Mouse (Mus musculus) ES-E14 (cell line): ENCODE measurements at regions not wholly inside any gene's neighbourhood (a gene's known extent, or its start where the extent isn't known, plus 50 kb on each side); places are given as distances from the start of the nearest gene placed in this dataset.

Experiments
- DNase-seq: peaks from one replicate; pipeline ENCODE4 v3.0.0-alpha.2; 2013; ENCODE audit warnings: low read depth, low spot score
- H3K27ac ChIP-seq: 2 replicates; pipeline ENCODE4 v1.5.1; 2012; ENCODE audit warnings: low read depth, mild to moderate bottlenecking, low read length, moderate library complexity, mixed read lengths; ENCODE audit not compliant: poor library complexity, insufficient read depth, severe bottlenecking
- H3K36me3 ChIP-seq: 2 replicates; pipeline ENCODE4 v1.6.1; 2012; ENCODE audit warnings: mild to moderate bottlenecking, low read length, moderate library complexity, mixed read lengths; ENCODE audit not compliant: control insufficient read depth, poor library complexity, insufficient read depth, severe bottlenecking
- H3K4me1 ChIP-seq, 2 experiments: fragments of 150-350 bp in 1 of 2; sonication (generic) in 1 of 2; 2 replicates each; pipeline ENCODE4 v1.6.1; 2012; ENCODE audit warnings: low read length in 2 of 2, mild to moderate bottlenecking in 1 of 2, mixed read lengths in 1 of 2; ENCODE audit not compliant: control insufficient read depth in 2 of 2, insufficient read depth in 2 of 2, poor library complexity in 1 of 2
- H3K4me3 ChIP-seq, 2 experiments: fragments of 150-350 bp in 1 of 2; sonication (generic) in 1 of 2; 2 replicates each; pipeline ENCODE4 v1.5.1; 2012; ENCODE audit warnings: low read length in 2 of 2, low read depth in 1 of 2, mild to moderate bottlenecking in 1 of 2, mixed read lengths in 1 of 2; ENCODE audit not compliant: insufficient read depth in 1 of 2, poor library complexity in 1 of 2, severe bottlenecking in 1 of 2
- H3K9ac ChIP-seq: 2 replicates; pipeline ENCODE4 v1.6.1; 2012; ENCODE audit warnings: low read depth, mild to moderate bottlenecking, low read length, mixed read lengths; ENCODE audit not compliant: poor library complexity, insufficient read depth, severe bottlenecking
- H3K9me3 ChIP-seq: fragments of 150-350 bp; sonication (generic); 2 replicates; pipeline ENCODE4 v1.6.1; 2012; ENCODE audit warnings: low read depth, mild to moderate bottlenecking, low read length; ENCODE audit not compliant: control insufficient read depth, insufficient read depth
- CHD2 ChIP-seq: IDR thresholded peaks from 2 replicates; pipeline ENCODE4 v1.6.1; 2014; ENCODE audit warnings: mild to moderate bottlenecking, low read depth, low read length, inconsistent platforms
- HCFC1 ChIP-seq: IDR thresholded peaks from 2 replicates; pipeline ENCODE4 v1.6.1; 2012; ENCODE audit warnings: low read length, inconsistent platforms, borderline replicate concordance; ENCODE audit not compliant: insufficient read depth
- MAFK ChIP-seq: IDR thresholded peaks from 2 replicates; pipeline ENCODE4 v1.6.1; 2014; ENCODE audit warnings: mild to moderate bottlenecking, low read depth, low read length, inconsistent platforms; ENCODE audit not compliant: insufficient read depth
- ZC3H11A ChIP-seq: IDR thresholded peaks from 2 replicates; pipeline ENCODE4 v1.6.1; 2012; ENCODE audit warnings: low read depth, mild to moderate bottlenecking, inconsistent platforms, low read length, borderline replicate concordance
- ZNF384 ChIP-seq: IDR thresholded peaks from 2 replicates; pipeline ENCODE4 v1.6.1; 2012; ENCODE audit warnings: low read depth, low read length, inconsistent platforms
- in situ Hi-C, 2 experiments: fragments of 600-800 bp; cut with MboI; formaldehyde crosslinking; loops; one replicate each; pipeline ENCODE4 v1.15.1; 2025; ENCODE audit warnings: low sequenced_read_pairs in 2 of 2, inconsistent platforms in 1 of 2; ENCODE audit not compliant: unreplicated experiment in 2 of 2

DNA sequence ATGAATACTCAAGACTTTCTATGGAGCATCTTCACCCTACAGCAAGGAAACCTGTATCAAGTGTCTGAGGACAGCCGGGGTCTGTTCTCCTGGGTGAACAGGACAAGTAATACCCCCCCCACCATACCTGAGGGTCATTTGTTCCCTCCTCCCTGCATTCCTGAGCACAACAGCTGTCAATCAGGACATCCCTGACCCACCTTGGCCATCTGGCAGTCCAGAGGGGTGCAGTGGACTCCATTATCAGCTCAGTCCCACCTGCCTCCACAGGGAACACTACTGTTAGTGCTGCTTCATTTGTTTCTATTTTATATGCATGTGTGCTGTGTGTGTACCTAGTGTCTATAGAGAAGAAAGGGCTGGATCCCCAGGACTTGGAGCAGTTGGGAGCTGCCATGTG is 95.3 kb downstream of the H60c start:
- DNase-seq = no peak
- in situ Hi-C loops = no loop called here
- Histone ChIP-seq H3K9ac (no peak overlapping the region), H3K9me3 (no peaks in the 10 kb centered on the region), H3K36me3 (peaks cover 4% of the 10 kb centered on the region; the same call in 1 of the 2 replicates), H3K4me1 (peaks cover 3 to 4% of the 10 kb centered on the region in 2 experiments; a peak in 2 of 4 replicates), H3K4me3 (no peak overlapping the region), H3K27ac (peak overlapping the region; percentile 97)
- TF ChIP-seq ZC3H11A = no peak
- no peak for TF ChIP-seq CHD2
- TF ChIP-seq HCFC1 = no peak
- no peak for TF ChIP-seq ZNF384
- no peak for TF ChIP-seq MAFK

DNA sequence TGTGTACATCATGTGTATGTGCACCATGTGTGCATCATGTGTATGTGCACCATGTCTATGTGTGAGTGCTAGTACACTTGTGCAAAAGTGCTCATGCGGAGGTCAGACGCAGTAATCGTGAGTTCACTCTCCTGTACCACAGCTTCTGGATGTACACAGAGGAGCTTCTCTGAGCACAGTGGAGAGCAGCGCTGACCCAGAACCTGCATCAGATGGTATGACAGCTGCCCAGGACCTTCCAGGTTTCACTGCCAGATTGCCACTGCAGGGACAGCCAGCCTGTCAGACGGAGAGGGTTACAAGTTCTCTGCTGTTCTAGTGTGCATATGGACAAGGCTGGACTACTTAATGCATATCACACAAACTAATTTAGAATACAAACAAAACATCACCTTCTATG is 96.2 kb downstream of the H60c start:
- no peak for DNase-seq
- Histone ChIP-seq H3K9me3 (no peaks in the 10 kb centered on the region), H3K9ac (no peak overlapping the region), H3K4me1 (peaks cover 3 to 4% of the 10 kb centered on the region in 2 experiments; a peak in 2 of 4 replicates), H3K36me3 (peaks cover 4% of the 10 kb centered on the region; the same call in 1 of the 2 replicates), H3K4me3 (no peak overlapping the region), H3K27ac (no peak overlapping the region)
- in situ Hi-C loops = no loop called here
- no peak for TF ChIP-seq ZC3H11A
- no peak for TF ChIP-seq CHD2
- no peak for TF ChIP-seq MAFK
- no peak for TF ChIP-seq ZNF384
- no peak for TF ChIP-seq HCFC1

DNA sequence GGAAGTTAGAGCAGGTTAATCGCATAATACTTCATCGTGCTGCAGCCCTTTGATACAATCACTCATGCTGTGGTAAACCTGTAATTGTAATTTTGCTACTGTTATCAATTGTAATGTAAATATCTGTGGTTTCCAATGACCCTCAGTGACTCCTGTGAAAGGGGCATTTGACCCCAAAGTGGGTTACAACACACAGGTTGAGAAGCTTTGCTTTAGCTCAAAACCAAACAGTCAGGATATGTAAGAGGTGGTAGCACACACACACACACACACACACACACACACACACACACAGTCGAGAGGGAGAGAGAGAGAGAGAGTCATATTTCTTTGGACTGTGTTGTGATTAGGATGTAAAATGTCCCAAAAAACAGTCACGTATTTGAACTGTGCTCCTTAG is 112.0 kb downstream of the H60c start:
- TF ChIP-seq HCFC1 (no peak), CHD2 (no peak), MAFK (no peak), ZNF384 (no peak), ZC3H11A (no peak)
- Histone ChIP-seq H3K9me3 (no peaks in the 10 kb centered on the region), H3K9ac (no peak overlapping the region), H3K4me1 (no peaks in the 10 kb centered on the region), H3K27ac (no peak overlapping the region), H3K4me3 (no peak overlapping the region), H3K36me3 (no peaks in the 10 kb centered on the region)
- no peak for DNase-seq
- in situ Hi-C loops = no loop called here

DNA sequence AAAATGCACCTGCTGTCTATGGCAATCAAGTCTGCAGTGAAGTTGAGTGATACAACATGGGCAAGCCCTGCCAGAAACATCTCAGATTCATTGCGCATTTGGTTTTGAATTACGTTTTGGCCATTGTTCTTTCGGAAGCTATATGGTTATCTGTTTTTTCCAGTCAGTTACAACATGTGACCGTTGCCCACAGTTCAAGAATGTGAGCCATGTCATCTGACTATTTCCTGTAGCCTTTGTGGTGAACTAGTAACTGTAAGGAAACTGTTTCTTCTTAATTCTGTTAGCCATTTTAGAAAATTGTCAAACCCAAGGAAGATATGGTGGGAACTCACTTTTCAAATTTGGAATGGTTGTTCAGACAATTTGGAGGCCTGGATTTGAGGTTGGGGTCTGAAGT is 119.4 kb downstream of the H60c start:
- Histone ChIP-seq H3K4me1 (no peaks in the 10 kb centered on the region), H3K4me3 (no peak overlapping the region), H3K27ac (no peak overlapping the region), H3K9ac (no peak overlapping the region), H3K36me3 (no peaks in the 10 kb centered on the region), H3K9me3 (no peaks in the 10 kb centered on the region)
- no peak for TF ChIP-seq MAFK
- no peak for TF ChIP-seq HCFC1
- no peak for TF ChIP-seq CHD2
- TF ChIP-seq ZNF384 = no peak
- DNase-seq = no peak
- in situ Hi-C loops = no loop called here

DNA sequence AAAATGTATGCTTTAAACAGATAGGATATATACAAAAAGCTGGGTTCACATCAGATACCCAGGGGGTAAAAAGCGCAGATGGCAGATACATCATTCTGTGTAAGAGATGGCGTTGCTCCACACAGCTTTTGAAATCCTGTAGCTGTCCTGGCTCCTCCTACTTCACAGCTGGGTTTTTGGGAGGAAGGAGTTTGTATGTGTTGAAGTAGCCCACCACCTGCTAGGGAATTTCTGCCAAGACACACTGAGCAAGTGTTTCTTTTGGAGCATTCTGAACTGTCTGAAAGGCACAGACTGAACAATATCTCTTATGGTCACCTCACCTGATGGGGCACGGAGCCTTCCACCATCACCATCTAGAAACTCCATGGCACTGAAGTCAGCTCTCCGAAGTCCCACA is 128.3 kb downstream of the H60c start:
- Histone ChIP-seq H3K36me3 (no peaks in the 10 kb centered on the region), H3K4me1 (no peaks in the 10 kb centered on the region), H3K9me3 (no peaks in the 10 kb centered on the region), H3K9ac (no peak overlapping the region), H3K27ac (no peak overlapping the region), H3K4me3 (no peak overlapping the region)
- in situ Hi-C loops = no loop called here
- TF ChIP-seq ZC3H11A = no peak
- TF ChIP-seq HCFC1 = no peak
- TF ChIP-seq MAFK = no peak
- TF ChIP-seq CHD2 = no peak
- no peak for TF ChIP-seq ZNF384
- DNase-seq = no peak
